Mouse (Mus musculus) right cerebral cortex, postnatal 10 days (tissue): ENCODE measurements around the gene Hoxb7.

Source experiments
- DNase-seq, 2 experiments: peaks; one replicate each; pipeline ENCODE4 v3.0.0; 2021; ENCODE audit warnings: low spot score in 2 of 2

The Hoxb7 gene

GRCm38 (mm10) chr11:96315344-96315681, 28.9 kb downstream of the Hoxb7 start:
- no peak for DNase-seq

GRCm38 (mm10) chr11:96316696-96317607, 30.5 kb downstream of the Hoxb7 start:
- DNase-seq, result no peak

DNA sequence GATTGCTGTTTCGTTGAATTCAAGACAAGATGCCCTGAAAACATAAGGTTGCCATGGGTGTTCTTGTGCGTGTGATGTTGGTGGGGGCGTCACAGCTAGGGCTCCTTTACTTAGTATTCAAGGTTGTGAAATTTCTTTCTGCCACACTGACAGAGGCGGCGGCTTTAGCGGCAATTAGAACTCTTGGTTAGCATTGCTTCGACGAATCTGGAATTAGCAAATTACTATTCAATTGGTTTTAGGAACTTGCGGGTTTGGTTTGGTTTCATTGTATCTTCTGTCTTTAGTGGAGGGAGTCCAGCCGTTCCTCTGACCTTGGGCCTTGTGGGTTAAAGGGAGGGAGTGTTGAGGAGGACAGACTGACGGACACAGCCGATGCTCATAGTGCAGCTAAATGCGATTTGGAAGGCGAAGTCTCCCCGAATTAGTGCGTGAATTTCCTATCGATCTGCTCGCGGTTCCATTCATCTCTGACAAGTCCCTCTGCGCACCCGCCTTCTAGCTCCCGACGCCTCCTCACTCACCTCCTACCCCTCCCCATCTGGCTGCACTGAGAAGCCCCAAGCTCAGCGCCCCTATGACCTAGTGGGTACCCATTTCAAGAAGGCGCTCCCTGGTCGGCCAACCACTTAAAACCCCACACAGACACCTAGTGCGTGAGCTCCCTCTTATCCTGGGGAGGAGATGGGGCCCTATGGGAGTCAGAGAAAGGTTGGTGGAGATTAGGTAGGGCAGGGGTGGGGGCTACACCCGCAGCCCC, 31.4 kb downstream of the Hoxb7 start, which contains the start of gene Hoxb4:
Gene Hoxb4, plus strand, starts transcription at position 660 of the 760 bp plus-strand sequence.
- no peak for DNase-seq

- no peak for DNase-seq
Observed at GRCm38 (mm10) chr11:96318368-96319070, 32.1 kb downstream of the Hoxb7 start.

GRCm38 (mm10) chr11:96319071-96319902, 32.9 kb downstream of the Hoxb7 start:
- no peak for DNase-seq

- no peak for DNase-seq
Observed at GRCm38 (mm10) chr11:96319910-96320309, 33.5 kb downstream of the Hoxb7 start.

DNA sequence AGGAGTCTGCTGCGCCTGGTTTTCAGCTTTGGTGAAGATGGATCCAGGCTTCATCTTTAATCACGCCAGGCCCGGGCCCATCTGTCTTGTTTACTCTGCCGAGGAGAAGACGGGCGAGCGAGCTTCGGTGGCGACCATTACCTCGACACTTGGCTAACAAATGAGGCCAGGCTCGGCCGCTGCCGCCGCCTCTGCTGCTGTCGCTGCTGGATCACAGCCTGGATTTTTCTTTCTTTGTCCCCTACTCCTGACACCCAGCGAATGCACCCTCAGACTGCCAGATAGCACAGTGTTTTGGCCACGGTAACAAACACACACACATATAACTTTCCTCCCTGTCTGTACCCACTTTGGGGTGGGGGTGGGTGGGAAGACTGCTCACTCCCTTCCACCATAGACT, 34.3 kb downstream of the Hoxb7 start:
- DNase-seq, result no peak

- no peak for DNase-seq
Observed at GRCm38 (mm10) chr11:96321846-96322245, 35.4 kb downstream of the Hoxb7 start.

DNA sequence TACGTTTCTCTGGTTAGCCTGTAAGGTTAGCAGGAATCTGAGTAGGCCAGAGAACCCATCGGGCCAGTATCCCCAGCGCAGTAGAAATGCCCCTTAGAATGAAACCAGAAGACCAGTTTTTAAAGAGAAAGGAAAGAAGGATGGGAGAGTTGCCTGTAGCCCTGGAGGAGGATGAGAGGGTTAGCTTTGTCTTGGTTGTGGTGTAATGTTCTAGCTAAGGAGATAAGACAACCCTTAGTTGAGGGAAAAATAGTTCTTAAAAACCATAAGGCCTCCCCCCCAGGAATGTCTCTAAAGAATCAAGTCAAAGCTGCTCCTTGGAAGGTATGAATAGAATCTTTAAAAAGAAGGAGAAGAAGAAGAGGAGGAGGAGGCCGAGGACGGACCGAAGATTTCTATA, 36.3 kb downstream of the Hoxb7 start:
- no peak for DNase-seq

DNA sequence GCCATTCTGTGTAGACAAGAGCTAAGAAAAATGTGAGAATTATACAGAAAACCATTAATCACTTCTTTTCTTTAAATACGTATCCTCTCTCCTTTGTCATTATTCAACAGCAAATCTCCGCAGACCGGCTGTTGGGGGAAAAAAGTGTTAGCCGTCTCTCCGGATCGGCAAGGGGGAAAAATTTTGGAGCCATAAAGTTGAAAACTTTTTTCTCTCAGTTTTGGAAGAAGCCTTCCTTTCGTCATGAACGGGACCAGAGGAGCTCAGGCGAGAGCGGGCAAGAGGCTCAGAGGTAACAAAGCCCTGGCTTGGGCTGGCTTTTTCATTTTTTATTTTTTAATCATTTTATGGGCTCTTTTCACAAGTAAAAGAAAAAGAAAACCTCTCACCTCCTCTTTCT, 36.7 kb downstream of the Hoxb7 start, which contains the start of gene Hoxb3:
Gene Hoxb3, plus strand, starts transcription at position 173 of the 400 bp plus-strand sequence.
- DNase-seq, result no peak

- DNase-seq, result no peak
Observed at GRCm38 (mm10) chr11:96324125-96324524, 37.7 kb downstream of the Hoxb7 start.

- no peak for DNase-seq
Observed at GRCm38 (mm10) chr11:96324965-96325364, 38.5 kb downstream of the Hoxb7 start.

DNA sequence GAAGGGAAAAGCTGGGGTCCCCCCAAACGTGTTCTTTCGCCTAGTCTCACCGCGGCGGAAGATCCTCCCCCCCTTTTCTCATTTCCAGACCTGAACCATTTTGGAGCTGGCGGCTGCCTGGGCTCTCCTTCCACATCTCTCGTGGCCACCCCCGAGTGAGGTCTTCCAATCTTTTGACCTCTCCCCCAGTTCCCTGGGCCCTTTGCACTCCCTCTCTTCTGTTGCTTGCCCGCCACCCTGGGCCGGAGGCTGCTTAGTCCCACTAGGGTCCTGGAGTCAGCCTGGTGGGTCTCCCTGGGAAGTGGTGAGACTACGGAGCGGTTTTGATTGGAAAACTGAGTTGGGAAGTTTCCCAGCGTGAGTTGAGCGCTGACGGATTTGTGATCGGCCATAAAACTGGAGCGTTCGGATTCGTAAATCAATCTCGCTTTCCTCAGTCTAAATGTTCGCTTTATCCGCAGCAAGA, 39.4 kb downstream of the Hoxb7 start:
- DNase-seq, result no peak

DNA sequence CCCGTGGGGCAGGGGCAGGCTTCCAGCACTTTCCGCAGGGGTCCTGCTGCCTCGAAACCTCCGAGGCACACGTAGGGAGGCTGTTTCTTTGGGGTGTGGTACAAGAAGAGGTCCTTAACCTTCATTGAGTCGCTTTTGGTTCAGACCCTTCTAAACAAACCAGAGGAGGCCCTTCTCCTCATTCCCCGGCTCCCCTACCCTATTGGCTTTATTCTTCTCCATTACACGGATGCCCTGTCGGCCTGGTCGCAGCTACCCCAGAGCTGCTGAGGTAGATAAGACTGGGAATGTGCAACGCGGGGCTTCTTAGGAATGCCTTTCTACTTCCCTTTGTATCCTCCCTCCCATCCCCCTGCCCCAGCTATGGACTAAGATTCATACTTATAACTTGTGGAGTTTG, 40.3 kb downstream of the Hoxb7 start:
- no peak for DNase-seq

- no peak for DNase-seq
Observed at GRCm38 (mm10) chr11:96327122-96327521, 40.7 kb downstream of the Hoxb7 start.

DNA sequence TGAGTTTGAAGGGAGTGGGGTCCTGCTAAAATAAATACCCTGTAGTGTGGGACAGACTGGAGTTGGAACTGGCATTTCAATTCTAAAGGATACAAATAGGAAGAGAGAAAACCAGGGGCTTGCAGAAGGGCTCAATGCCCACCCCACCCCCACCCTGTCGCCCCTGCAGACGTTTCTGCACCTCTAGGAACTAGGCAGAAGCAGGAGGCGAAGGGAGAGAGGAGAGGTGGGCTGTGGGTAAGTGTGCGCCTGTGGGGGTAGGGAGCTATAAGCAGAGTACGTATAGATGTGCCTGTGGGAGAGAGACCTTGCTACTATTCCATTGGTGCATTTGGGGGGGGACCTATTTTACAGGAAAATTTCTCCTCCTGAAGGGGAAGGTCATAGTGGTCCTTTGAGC, 41.3 kb downstream of the Hoxb7 start:
- DNase-seq, result no peak

DNA sequence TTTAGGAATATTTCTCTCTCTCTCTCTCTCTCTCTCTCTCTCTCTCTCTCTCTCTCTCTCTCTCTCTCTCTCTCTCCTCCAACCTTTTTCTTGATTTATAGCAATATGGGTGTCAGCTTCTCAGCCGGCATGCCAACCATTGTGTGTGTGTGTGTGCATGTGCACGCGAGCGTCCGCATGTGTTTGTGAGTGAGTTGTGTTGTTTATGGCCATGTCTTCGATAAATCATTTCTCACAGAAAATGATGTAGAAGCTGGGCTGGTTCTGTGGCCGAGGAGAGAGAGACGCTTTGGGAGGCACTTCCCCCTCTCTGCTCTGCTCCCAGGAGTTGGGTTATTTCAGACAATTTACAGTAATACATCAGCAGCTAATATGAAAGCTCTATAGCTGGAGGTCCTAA, 42.2 kb downstream of the Hoxb7 start:
- DNase-seq, result no peak

DNA sequence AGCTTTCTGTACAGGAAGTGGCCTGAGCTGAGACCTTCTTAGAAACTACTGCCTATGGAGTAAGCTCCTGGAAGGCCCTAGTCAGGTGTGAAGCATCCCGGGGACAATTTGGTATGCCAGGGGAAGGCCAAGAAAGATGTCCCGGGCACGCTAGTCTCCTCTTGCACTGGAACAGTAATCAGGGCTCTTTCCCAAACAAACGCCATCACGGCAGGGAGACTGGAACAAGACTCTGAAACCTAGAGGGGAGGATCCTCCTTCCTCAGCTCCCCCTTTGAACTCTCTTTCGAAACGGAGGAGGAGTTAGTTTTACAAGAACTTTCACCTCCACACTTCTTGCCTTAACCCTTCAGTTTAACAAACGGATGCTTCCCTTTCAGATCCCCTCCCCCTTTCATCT, 45.7 kb downstream of the Hoxb7 start:
- no peak for DNase-seq

- no peak for DNase-seq
Observed at GRCm38 (mm10) chr11:96332618-96333032, 46.2 kb downstream of the Hoxb7 start.

- no peak for DNase-seq
Observed at GRCm38 (mm10) chr11:96333241-96334001, 47.0 kb downstream of the Hoxb7 start.

DNA sequence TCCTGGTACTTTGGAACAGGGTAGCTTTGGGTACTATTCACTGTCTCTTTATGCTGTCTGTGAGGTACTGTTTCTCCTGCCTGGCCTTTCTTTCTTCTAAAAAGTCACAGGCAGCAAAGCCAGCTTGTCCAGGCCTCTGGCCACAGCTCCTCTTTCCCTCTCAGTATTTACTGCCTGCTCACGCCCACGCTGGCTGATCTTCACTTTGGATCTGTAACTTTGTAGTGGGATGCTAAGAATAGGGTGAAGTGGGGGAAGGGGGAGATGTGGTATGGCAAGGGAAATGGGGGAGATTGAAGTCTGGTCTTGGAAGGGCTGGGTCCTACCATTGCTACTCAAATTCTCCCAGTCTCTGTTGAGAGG, 47.6 kb downstream of the Hoxb7 start:
- DNase-seq, result no peak
